Mouse (Mus musculus): Measurements from ENCODE around the gene Rpl6. TPM values are rescaled to one million over a fixed set of nuclear protein-coding genes. Genes with fewer than 3 reads are reported as not detected.

The Rpl6 gene
- total RNA-seq (2015; ENCODE audit: low replicate concordance), result 759 and 847 TPM in 2 replicates
- total RNA-seq (2017; ENCODE audit: low replicate concordance), result 373 and 474 TPM in 2 replicates

- peak; percentile 94 for ATAC-seq (replicated peaks; ENCODE audit: low FRiP score, poor library complexity, severe bottlenecking)
These were observed at the start of gene Rpl6 for GRCm38 (mm10) chr5:121204132-121205089. Gene Rpl6 (plus strand): TSS chr5:121204481.

GRCm38 (mm10) chr5:121156121-121156520, 48.2 kb upstream of the Rpl6 start:
- ATAC-seq (replicated peaks; ENCODE audit: low FRiP score, poor library complexity, severe bottlenecking), result no peak

GRCm38 (mm10) chr5:121157017-121157416, 47.3 kb upstream of the Rpl6 start:
- ATAC-seq (replicated peaks; ENCODE audit: low FRiP score, poor library complexity, severe bottlenecking), result no peak

GRCm38 (mm10) chr5:121157489-121157888, 46.8 kb upstream of the Rpl6 start:
- no peak for ATAC-seq (replicated peaks; ENCODE audit: low FRiP score, poor library complexity, severe bottlenecking)

- no peak for ATAC-seq (replicated peaks; ENCODE audit: low FRiP score, poor library complexity, severe bottlenecking)
These were observed 45.3 kb upstream of the Rpl6 start for GRCm38 (mm10) chr5:121158966-121159365.

GRCm38 (mm10) chr5:121162285-121162684, 42.0 kb upstream of the Rpl6 start:
- no peak for ATAC-seq (replicated peaks; ENCODE audit: low FRiP score, poor library complexity, severe bottlenecking)

GRCm38 (mm10) chr5:121162923-121163322, 41.4 kb upstream of the Rpl6 start:
- ATAC-seq (replicated peaks; ENCODE audit: low FRiP score, poor library complexity, severe bottlenecking), result no peak

- ATAC-seq (replicated peaks; ENCODE audit: low FRiP score, poor library complexity, severe bottlenecking), result no peak
These were observed 37.4 kb upstream of the Rpl6 start for GRCm38 (mm10) chr5:121166884-121167283.

GRCm38 (mm10) chr5:121169588-121169987, 34.7 kb upstream of the Rpl6 start:
- ATAC-seq (replicated peaks; ENCODE audit: low FRiP score, poor library complexity, severe bottlenecking), result no peak

- no peak for ATAC-seq (replicated peaks; ENCODE audit: low FRiP score, poor library complexity, severe bottlenecking)
These were observed 31.4 kb upstream of the Rpl6 start for GRCm38 (mm10) chr5:121172835-121173234.

- ATAC-seq (replicated peaks; ENCODE audit: low FRiP score, poor library complexity, severe bottlenecking), result no peak
These were observed 25.0 kb upstream of the Rpl6 start for GRCm38 (mm10) chr5:121179077-121179857.

GRCm38 (mm10) chr5:121183269-121183668, 21.0 kb upstream of the Rpl6 start:
- ATAC-seq (replicated peaks; ENCODE audit: low FRiP score, poor library complexity, severe bottlenecking), result no peak

- no peak for ATAC-seq (replicated peaks; ENCODE audit: low FRiP score, poor library complexity, severe bottlenecking)
These were observed 19.9 kb upstream of the Rpl6 start for GRCm38 (mm10) chr5:121184375-121184774.

GRCm38 (mm10) chr5:121184945-121185551, 19.2 kb upstream of the Rpl6 start:
- peak; percentile 64 for ATAC-seq (replicated peaks; ENCODE audit: low FRiP score, poor library complexity, severe bottlenecking)

GRCm38 (mm10) chr5:121187580-121188001, 16.7 kb upstream of the Rpl6 start:
- ATAC-seq (replicated peaks; ENCODE audit: low FRiP score, poor library complexity, severe bottlenecking), result no peak

GRCm38 (mm10) chr5:121188265-121188664, 16.0 kb upstream of the Rpl6 start:
- ATAC-seq (replicated peaks; ENCODE audit: low FRiP score, poor library complexity, severe bottlenecking), result no peak

GRCm38 (mm10) chr5:121189182-121189581, 15.1 kb upstream of the Rpl6 start:
- ATAC-seq (replicated peaks; ENCODE audit: low FRiP score, poor library complexity, severe bottlenecking), result no peak

GRCm38 (mm10) chr5:121190210-121190835, 14.0 kb upstream of the Rpl6 start:
- ATAC-seq (replicated peaks; ENCODE audit: low FRiP score, poor library complexity, severe bottlenecking), result no peak

GRCm38 (mm10) chr5:121190836-121191583, 13.3 kb upstream of the Rpl6 start, which contains the start of gene Ptpn11:
Gene Ptpn11 (minus strand): TSS chr5:121191397.
- peak; percentile 84 for ATAC-seq (replicated peaks; ENCODE audit: low FRiP score, poor library complexity, severe bottlenecking)

All from erythroid progenitor cell, adult 5-6 weeks (primary cell).